17 mouse cellular contexts compared by ENCODE assay signal in genomic region chr2:168044681-168045287, GRCm38 (mm10). TPM values are rescaled to one million over a fixed set of nuclear protein-coding genes. Genes with fewer than 3 reads are reported as not detected.
DNase-seq lines count a peak whose midpoint lies in the region; ATAC-seq and TF ChIP-seq lines count a peak whose summit lies in the region.
"Had no signal": no experiment of that assay in that cellular context is flagged by ENCODE, and none has a peak within 500 bp of the region (broad histone marks: within the 10 kb centered on the region; RNA-seq: fewer than 3 reads in every experiment).

No protein-coding gene starts in this region.

- no peak for TF ChIP-seq CTCF in intestine, postnatal 0 days (IDR thresholded peaks at IDR 0.05; ENCODE audit: low read depth)

- WGBS in limb, embryonic 12.5 days, result 79% methylated on average over 10 of the region's 10 CpGs
- 81% methylated on average over 10 of the region's 10 CpGs for WGBS in limb, embryonic 10.5 days
- 66% methylated on average over 10 of the region's 10 CpGs for WGBS in intestine, postnatal 0 days
- WGBS in stomach, embryonic 14.5 days, result 78% methylated on average over 10 of the region's 10 CpGs

- DNase-seq in limb, embryonic 10.5 days (ENCODE audit: low spot score), result no peak
- peak; percentile 73 for DNase-seq in kidney, postnatal 10 days
- DNase-seq in layer of hippocampus, postnatal 36 days, result no peak
- no peak for DNase-seq in frontal cortex, postnatal 14 days (ENCODE audit: low spot score in 2 of 2)
- DNase-seq in gastrocnemius, adult 18-20 months (ENCODE audit: low spot score), result no peak
- DNase-seq: adrenal gland, postnatal 10 days; cerebellum, adult 9-11 months; heart, postnatal 10 days; lung, postnatal 4 days; thymus, postnatal 36 days had no signal

- no peaks in the 10 kb centered on the region for H3K9me3 ChIP-seq in limb, embryonic 12.5 days
- H3K9me3 ChIP-seq in limb, embryonic 10.5 days (replicated peaks), result no peaks in the 10 kb centered on the region
- no peaks in the 10 kb centered on the region for H3K9me3 ChIP-seq in intestine, postnatal 0 days (ENCODE audit: control insufficient read depth)
- no peaks in the 10 kb centered on the region for H3K9me3 ChIP-seq in stomach, embryonic 14.5 days (ENCODE audit: control insufficient read depth, low read depth, low read length)
- H3K9me3 ChIP-seq: forebrain, embryonic 10.5 days; hindbrain, embryonic 15.5 days; neural tube, embryonic 12.5 days had no signal

- ATAC-seq in limb, embryonic 12.5 days (ENCODE audit: insufficient number of reproducible peaks, insufficient read depth, low FRiP score, low TSS enrichment, low read depth), result no peak
- ATAC-seq in intestine, postnatal 0 days, result peak; percentile 26; the same call in 1 of the 2 replicates
- ATAC-seq in stomach, embryonic 14.5 days (ENCODE audit: insufficient number of reproducible peaks, insufficient read depth, low FRiP score, low read depth), result no peak

- no peak overlapping the region for H3K4me2 ChIP-seq in limb, embryonic 12.5 days
- no peak overlapping the region; the same call in 1 of the 2 replicates for H3K4me2 ChIP-seq in intestine, postnatal 0 days (replicated peaks; ENCODE audit: low read depth)
- no peak overlapping the region for H3K4me2 ChIP-seq in stomach, embryonic 14.5 days (replicated peaks; ENCODE audit: low read depth, low read length)
- H3K4me2 ChIP-seq: hindbrain, embryonic 15.5 days; neural tube, embryonic 12.5 days had no signal

- peaks cover 33% of the 10 kb centered on the region for H3K4me1 ChIP-seq in limb, embryonic 12.5 days (replicated peaks)
- H3K4me1 ChIP-seq in limb, embryonic 10.5 days, result peaks cover 29% of the 10 kb centered on the region
- H3K4me1 ChIP-seq in intestine, postnatal 0 days (replicated peaks; ENCODE audit: control insufficient read depth, insufficient read depth, low read length), result no peaks in the 10 kb centered on the region; the same call in none of the 2 replicates
- peaks cover 38% of the 10 kb centered on the region for H3K4me1 ChIP-seq in stomach, embryonic 14.5 days (ENCODE audit: control insufficient read depth, insufficient read depth, low read length)

- H3K27me3 ChIP-seq in limb, embryonic 12.5 days, result peaks cover 23% of the 10 kb centered on the region
- peaks cover 26% of the 10 kb centered on the region for H3K27me3 ChIP-seq in limb, embryonic 10.5 days (ENCODE audit: low read depth, poor library complexity, severe bottlenecking)
- 0 out of 2 replicates have a peak, but pooled peaks cover 3% of the 10 kb centered on the region for H3K27me3 ChIP-seq in intestine, postnatal 0 days (replicated peaks; ENCODE audit: control insufficient read depth, insufficient read depth, low read length)
- no peaks in the 10 kb centered on the region for H3K27me3 ChIP-seq in stomach, embryonic 14.5 days (ENCODE audit: control insufficient read depth, insufficient read depth, low read length)

- H3K27ac ChIP-seq in limb, embryonic 12.5 days, result 0 out of 2 replicates have a peak overlapping the region, but pooled peaks have one; percentile 17
- H3K27ac ChIP-seq in limb, embryonic 10.5 days, result no peak overlapping the region
- H3K27ac ChIP-seq in intestine, postnatal 0 days (ENCODE audit: low read depth, low read length), result no peak overlapping the region
- H3K27ac ChIP-seq in stomach, embryonic 14.5 days (ENCODE audit: low read length), result peak overlapping the region; percentile 89; the same call in 1 of the 2 replicates
- H3K27ac ChIP-seq: hindbrain, embryonic 15.5 days; neural tube, embryonic 12.5 days had no signal

- no peak overlapping the region for H3K4me3 ChIP-seq in limb, embryonic 12.5 days (replicated peaks)
- no peak overlapping the region for H3K4me3 ChIP-seq in limb, embryonic 10.5 days
- no peak overlapping the region for H3K4me3 ChIP-seq in intestine, postnatal 0 days (ENCODE audit: low read depth, low read length)
- H3K4me3 ChIP-seq in stomach, embryonic 14.5 days (ENCODE audit: low read depth, low read length), result no peak overlapping the region
- H3K4me3 ChIP-seq: forebrain, embryonic 10.5 days; hindbrain, embryonic 15.5 days; neural tube, embryonic 12.5 days had no signal

- H3K36me3 ChIP-seq in limb, embryonic 12.5 days, result no peaks in the 10 kb centered on the region
- no peaks in the 10 kb centered on the region for H3K36me3 ChIP-seq in limb, embryonic 10.5 days
- no peaks in the 10 kb centered on the region for H3K36me3 ChIP-seq in intestine, postnatal 0 days (ENCODE audit: control insufficient read depth, insufficient read depth)
- H3K36me3 ChIP-seq in stomach, embryonic 14.5 days (ENCODE audit: control insufficient read depth, insufficient read depth, low read length), result no peaks in the 10 kb centered on the region
- H3K36me3 ChIP-seq: forebrain, embryonic 10.5 days; hindbrain, embryonic 15.5 days; neural tube, embryonic 12.5 days had no signal

- H3K9ac ChIP-seq in limb, embryonic 12.5 days (replicated peaks), result no peak overlapping the region; the same call in 1 of the 2 replicates
- H3K9ac ChIP-seq in intestine, postnatal 0 days (ENCODE audit: low read depth, low read length), result no peak overlapping the region
- no peak overlapping the region for H3K9ac ChIP-seq in stomach, embryonic 14.5 days (replicated peaks; ENCODE audit: low read depth, low read length)
- H3K9ac ChIP-seq: hindbrain, embryonic 15.5 days; neural tube, embryonic 12.5 days had no signal

RNA-seq across cellular contexts. Expression of gene Ripor3, which starts 34.4 kb away (rescaled TPM):
- 0.73 and 0.98 TPM in 2 replicates for polyA plus RNA-seq in limb, embryonic 12.5 days (2016; fragmentation: Nextera tagmentation; extraction: Ambion mirVana)
- 0.44 and 0.49 TPM in 2 replicates for polyA plus RNA-seq in limb, embryonic 10.5 days (2016; fragmentation: Nextera tagmentation; extraction: Ambion mirVana)
- 1.5 and 1.6 TPM in 2 replicates for polyA plus RNA-seq in intestine, postnatal 0 days (2015; fragmentation: Nextera tagmentation; extraction: Ambion mirVana)
- polyA plus RNA-seq in stomach, embryonic 14.5 days (2014; fragmentation: Nextera tagmentation; extraction: Ambion mirVana), result 4.2 and 4.3 TPM in 2 replicates
- total RNA-seq in layer of hippocampus, postnatal 36 days (2021), result under 1 TPM; 0.10 to 0.28 TPM
- total RNA-seq in gastrocnemius, adult 18-20 months (2021), result under 1 TPM; 0.09 to 0.11 TPM
- total RNA-seq: granulocyte monocyte progenitor cell, adult 5-6 weeks had no signal

RNA-seq across cellular contexts. Expression of gene Pard6b, which starts 36.0 kb away (rescaled TPM):
- polyA plus RNA-seq in limb, embryonic 12.5 days (2016; fragmentation: Nextera tagmentation; extraction: Ambion mirVana), result 5.4 and 6.4 TPM in 2 replicates
- polyA plus RNA-seq in limb, embryonic 10.5 days (2016; fragmentation: Nextera tagmentation; extraction: Ambion mirVana), result 4.5 and 6.0 TPM in 2 replicates
- 13.8 and 17.3 TPM in 2 replicates for polyA plus RNA-seq in intestine, postnatal 0 days (2015; fragmentation: Nextera tagmentation; extraction: Ambion mirVana)
- polyA plus RNA-seq in stomach, embryonic 14.5 days (2014; fragmentation: Nextera tagmentation; extraction: Ambion mirVana), result 12.3 and 13.2 TPM in 2 replicates
- 1 to 10 TPM; 4.1 to 4.3 TPM for total RNA-seq in layer of hippocampus, postnatal 36 days (2021)
- 1 to 10 TPM; 1.0 to 2.4 TPM for total RNA-seq in gastrocnemius, adult 18-20 months (2021)

Comparison
In these comparisons a context has a peak if more than half of its experiments do, and no peak if none do; other contexts are left out.
1. H3K27ac ChIP-seq: peak in limb, embryonic 12.5 days (single experiment) and stomach, embryonic 14.5 days (single experiment); none in limb, embryonic 10.5 days (single experiment) and intestine, postnatal 0 days (single experiment).